Mouse (Mus musculus): Measurements from ENCODE around the gene Zpr1.
"Not testable (repeated sequence)": the region's sequence is repeated elsewhere in the genome, so short reads cannot be mapped to it uniquely, and the experiment has no call there.

The Zpr1 gene

GRCm38 (mm10) chr9:46268343-46268873 lies 4.5 kb upstream of the Zpr1 start, which contains the start of gene Apoa5:
TSS of gene Apoa5 (plus strand) at chr9:46268633.
- no peak for DNase-seq

GRCm38 (mm10) chr9:46269125-46269524 lies 3.7 kb upstream of the Zpr1 start:
- no peak for DNase-seq

DNA sequence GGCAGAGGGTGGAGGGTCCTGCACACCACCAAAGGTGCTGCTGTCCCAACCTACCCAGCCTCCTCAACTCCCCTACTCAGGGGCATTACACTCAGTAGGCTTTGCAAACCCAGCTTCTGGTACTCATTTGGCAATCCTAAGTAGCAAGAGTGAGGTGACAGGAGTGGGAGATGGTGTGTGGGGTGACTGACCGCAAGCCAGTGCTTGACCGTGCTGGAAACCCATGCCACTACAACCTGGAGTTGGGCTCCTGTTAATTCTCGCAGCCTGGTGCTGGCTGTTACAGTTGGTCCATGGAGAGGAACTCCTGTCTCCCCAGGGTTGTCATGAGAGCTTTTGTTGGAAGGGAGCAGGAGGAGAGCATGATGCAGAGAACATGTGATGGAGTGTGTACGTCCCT lies 2.1 kb upstream of the Zpr1 start:
- DNase-seq = no peak

DNA sequence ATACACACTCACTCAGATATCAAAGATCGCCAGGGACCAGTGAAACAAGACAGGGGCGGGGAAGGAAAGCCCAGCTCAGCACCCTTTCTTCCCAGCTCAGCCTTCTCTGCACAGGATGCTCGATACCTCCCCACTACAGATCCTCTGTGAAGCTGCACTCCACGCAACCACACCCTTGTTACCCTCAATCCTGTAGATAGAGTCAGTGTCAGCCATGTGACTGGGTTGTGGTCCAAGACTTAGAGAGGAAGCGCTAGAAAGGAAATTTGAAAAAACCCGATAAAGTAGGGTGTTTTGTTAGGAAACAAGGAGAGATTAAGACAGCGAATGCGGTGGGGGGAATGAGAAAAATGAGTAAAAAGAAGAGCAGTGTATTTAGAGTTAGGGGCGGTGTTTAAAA lies 794 bp upstream of the Zpr1 start:
- no peak for DNase-seq

DNA sequence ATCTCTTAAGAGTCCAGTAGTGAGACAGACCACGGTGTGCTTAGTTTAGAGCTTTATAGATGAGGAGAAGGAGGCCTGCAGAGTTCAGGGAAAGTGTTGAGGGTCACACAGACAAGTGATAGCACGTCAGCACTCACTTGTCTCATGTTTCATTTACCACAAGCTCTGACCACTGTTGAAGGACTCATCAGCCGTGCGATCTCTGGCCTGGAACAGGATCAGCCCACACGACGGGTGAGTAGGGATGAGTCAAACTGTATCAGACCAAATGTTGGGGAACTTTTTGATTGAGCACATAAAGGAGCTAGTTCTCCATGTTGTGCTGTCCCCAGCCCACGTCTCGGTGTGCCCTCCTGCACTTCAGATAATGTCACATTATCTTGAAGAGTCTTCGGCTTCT lies 1.6 kb downstream of the Zpr1 start:
- no peak for DNase-seq

DNA sequence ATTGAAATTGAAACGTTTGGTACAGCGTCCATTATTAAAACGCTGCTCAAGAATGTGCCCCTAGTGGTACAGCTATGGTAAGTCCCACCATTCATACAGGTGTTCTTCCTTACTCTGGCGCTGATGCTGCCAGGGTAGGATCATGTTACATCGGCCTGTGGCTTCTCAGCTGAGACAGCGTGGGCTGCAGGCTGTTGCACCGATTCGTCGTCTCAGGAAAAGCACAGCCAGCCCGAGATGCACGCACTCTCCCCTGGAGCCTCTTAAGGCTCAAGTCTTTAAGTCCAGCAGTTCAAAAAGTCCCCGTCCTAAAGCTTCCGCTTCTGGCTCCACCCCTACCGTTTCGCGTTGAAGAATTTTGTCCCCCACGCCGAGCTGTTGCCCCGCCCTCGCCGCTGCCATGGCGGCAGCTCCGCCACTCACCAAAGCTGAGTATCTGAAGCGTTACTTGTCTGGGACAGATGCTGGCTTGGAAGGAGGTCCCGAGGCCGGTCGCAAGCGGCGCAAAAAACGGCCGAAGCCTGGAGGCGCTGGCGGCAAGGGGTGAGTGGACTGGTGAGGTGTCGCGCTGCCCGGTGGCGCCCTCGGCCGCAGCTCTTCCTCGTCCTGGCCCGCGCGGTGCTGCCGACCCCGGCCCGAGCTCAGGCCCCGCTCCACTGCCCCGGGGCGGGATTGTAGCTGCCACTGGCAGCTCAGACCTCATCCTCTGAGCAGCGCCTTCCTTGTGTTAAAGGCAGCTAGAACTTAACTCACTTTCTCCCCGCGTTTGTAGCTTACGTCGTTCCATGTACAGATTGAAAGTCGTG lies 10.0 kb downstream of the Zpr1 start, which contains the start of gene Bud13:
Bud13 (plus strand) TSS at position 378 of the 806 bp plus-strand sequence.
- DNase-seq = peak; percentile 89

DNA sequence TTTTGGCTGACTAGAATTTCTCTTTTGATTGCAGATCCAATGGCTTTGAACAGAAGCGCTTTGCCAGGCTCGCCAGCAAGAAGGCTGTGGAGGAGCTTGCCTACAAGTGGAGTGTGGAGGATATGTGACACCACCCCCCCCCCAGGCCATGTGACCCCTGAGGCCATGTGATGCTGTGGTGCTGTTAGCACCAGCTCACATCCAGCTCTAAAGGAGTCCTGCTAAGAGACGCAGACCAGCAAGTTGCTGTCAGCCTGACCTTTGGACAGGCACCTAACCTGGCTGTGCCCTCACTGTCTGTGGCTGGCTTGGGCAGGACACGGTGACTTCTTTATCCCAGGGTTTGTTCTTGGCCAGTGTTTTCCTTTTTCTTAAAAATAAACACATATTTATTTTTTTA lies 25.5 kb downstream of the Zpr1 start:
- no peak for DNase-seq

DNA sequence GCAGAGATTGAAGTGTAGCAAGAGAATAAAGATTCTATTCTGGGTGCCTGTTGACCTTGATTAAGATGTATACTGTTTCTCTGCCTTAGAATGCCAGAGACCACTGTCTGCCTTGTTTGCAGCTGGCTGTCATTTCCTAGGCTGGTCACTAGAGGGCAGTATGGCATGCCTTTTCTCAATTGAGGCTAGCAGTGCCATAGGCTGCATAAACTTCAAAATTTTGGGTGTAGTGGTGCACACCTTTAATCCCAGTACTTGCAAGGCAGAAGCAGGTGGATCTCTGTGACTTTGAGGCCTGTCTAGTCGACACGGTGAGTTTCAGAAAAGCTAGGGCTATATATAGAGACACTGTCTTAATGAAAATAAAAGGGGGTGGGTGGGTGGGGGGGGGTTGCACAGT lies 29.3 kb downstream of the Zpr1 start:
- peak; percentile 64 for DNase-seq

DNA sequence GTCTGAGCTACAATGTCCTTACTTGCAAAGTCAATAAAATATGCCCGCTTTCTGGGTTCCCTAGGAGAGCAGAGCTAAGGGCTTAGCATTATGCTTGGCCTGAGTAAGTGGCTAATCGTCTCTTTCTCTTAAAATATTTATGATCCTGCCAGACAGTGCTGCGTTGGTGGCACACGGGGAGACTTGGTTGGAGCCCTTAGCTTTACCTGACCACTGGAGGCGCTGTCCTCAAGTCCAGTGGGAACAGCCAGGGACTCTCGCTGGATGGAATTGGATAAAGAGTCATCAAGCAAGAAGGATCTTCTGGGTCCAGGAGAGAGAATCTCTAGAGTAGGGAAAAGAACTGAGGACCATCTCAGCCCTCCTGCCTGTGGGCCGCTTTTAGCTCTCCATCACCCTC lies 36.3 kb downstream of the Zpr1 start:
- DNase-seq = no peak

DNA sequence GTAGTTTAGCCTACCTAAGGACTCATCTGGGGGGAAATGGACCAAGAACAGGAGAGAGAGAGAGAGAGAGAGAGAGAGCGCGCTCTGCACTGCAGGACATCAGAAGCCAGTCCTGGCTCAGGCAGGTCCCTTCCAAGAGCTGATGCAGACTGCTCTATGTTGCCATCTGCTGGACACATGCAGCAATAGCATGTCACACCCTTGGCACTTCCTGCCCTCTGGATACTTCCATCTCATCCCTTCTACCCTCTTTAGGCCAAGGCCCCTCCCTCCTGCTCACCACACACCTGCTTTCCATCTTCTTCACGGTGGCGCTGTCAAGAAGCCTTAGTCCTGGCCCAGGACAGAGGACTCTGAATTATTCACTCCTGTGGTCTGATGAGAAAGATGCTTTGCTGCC lies 41.6 kb downstream of the Zpr1 start:
- DNase-seq = peak; percentile 84

DNA sequence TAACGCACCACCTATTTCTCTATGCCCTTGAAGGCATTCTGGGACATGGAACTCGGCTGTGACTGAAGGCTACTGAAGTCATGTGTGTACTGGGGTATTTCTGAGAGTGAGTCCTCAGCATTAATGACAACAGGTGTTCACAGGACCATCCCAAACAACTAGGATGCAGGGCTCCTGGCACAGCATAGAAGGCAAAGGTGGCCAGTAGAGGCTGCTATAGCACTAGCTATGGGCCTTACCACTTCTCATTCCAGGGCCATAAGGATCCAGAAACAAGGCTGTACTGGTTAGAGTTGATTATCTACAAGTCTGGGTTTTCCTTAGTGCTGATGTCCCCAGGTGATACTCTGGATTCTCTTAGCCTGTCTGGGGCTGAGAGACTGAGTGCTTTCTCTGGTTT lies 42.1 kb downstream of the Zpr1 start:
- no peak for DNase-seq

- DNase-seq = no peak
These were observed 43.0 kb downstream of the Zpr1 start for GRCm38 (mm10) chr9:46315807-46316365.

GRCm38 (mm10) chr9:46316388-46316787 lies 43.5 kb downstream of the Zpr1 start:
- DNase-seq = no peak

DNA sequence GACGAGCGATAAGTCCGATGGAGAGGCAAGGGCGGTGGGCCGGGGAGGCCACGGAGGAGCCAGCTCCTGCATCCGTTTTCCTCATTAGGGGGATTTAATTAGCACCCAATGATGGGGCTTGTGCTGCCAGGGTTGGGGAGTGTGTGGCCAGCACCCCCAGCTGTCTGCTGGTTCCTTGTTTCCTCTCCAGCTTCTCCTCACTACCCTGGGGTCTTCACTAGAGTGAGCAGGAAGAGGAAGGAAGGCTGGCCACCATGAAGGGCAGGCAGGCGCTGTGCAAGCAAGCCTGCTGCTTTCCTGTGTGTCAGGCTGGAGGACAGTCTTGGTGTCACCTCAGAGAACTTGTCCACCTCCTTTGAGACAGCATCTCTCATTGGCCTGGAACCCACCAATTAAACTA lies 44.0 kb downstream of the Zpr1 start:
- no peak for DNase-seq

- DNase-seq = no peak
These were observed 45.1 kb downstream of the Zpr1 start for GRCm38 (mm10) chr9:46317957-46318356.

DNA sequence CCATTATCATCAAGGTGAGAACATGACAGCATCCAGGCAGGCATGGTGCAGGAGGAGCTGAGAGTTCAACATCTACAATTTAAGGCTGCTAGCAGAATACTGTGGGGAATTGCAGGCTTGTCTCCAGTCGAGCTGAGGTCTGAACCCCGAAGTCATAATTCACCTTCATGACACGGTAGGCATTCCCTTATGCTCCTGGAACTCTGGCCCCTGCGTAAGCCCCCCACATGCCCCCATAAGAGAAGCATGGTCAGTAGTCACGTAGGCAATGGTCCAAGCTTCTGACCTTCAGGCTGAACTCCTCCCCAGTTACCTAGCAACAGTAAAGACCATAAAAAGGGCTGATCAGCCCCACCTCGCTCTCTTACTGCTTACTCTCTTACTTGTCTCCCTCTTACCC lies 47.0 kb downstream of the Zpr1 start, which contains the start of gene 4931429L15Rik:
4931429L15Rik (minus strand) TSS at position 101 of the 400 bp plus-strand sequence.
- not testable (repeated sequence) for DNase-seq

- no peak for DNase-seq
These were observed 47.6 kb downstream of the Zpr1 start for GRCm38 (mm10) chr9:46320461-46320860.

GRCm38 (mm10) chr9:46326694-46327405 lies 54.0 kb downstream of the Zpr1 start:
- no peak for DNase-seq

DNA sequence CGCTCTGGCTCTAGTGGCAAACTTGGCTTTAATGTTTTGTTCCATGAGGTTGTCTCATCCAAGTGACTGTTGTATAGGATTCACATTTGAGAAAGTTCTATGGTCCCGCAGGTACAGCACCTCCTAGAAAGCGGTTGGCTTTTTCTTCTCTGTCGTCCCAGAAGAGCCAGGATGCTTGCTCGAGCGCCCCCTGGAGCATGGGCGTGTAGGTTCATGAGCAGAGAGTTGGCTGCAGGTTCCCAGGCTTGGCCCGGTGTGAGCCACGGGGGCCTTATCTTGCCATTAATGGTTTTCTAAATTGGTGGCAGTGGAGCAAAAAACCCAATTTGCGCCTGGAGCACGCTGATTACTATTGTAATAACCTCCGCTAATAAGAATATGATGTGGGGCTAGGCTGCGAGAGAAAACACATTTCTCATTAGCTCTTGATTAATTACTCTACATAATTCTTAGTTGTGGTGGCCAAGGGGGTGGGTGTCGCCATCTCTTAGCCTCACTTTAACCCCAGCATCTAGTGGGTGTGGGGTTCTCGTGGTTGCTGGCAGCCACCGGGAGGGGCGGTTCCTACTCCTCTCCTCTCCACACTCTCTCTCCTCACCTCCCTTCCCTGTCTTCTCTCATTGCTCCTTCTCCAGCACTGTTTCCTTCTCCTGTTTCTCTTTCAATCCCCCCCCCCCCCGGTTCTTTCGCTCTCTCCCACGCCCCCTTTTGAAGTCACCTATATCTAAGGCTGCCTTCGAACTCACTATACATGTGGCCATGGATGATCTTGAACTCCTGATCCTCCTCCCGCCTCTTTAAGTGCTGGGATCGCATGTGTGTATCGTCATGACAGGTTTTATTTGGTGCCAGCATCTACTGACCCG lies 55.1 kb downstream of the Zpr1 start:
- DNase-seq = peak; percentile 55

GRCm38 (mm10) chr9:46328572-46329249 lies 55.8 kb downstream of the Zpr1 start:
- DNase-seq = peak; percentile 93

DNA sequence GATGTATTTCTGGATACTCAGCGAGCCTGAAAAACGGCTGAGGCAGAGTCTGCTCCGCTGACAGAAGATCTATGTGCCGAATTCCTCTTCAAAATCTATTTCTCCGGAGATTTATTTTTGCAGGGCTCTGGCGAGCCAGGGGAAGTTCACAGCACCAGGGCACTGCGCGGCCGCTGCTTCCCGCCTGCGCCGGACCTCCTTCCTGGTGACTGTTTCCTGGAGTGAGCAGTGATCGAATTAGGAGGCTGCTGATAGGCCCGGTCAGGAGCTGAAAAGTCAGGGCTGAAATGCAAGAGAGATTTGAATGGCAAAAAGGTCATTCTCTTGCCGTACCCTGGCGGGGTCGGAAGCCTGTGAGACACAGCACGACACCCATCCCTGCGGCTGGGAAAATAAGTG lies 56.4 kb downstream of the Zpr1 start:
- DNase-seq = no peak
